Mouse (Mus musculus): ENCODE data around the gene C1qc.

The C1qc gene

GRCm38 (mm10) chr4:136892811-136893210 lies at the start of gene C1qc:
TSS of gene C1qc (minus strand) at chr4:136893065.
- DNase-seq (ENCODE audit: low read depth, low spot score): no peak

- no peak for DNase-seq (ENCODE audit: low read depth, low spot score)
Observed at GRCm38 (mm10) chr4:136937935-136938334, 45.1 kb upstream of the C1qc start.

GRCm38 (mm10) chr4:136937344-136937743 lies 44.5 kb upstream of the C1qc start:
- DNase-seq (ENCODE audit: low read depth, low spot score): no peak

GRCm38 (mm10) chr4:136934746-136935613 lies 42.1 kb upstream of the C1qc start:
- no peak for DNase-seq (ENCODE audit: low read depth, low spot score)

- no peak for DNase-seq (ENCODE audit: low read depth, low spot score)
Observed at GRCm38 (mm10) chr4:136930474-136930873, 37.6 kb upstream of the C1qc start.

- DNase-seq (ENCODE audit: low read depth, low spot score): peak; percentile 74
Observed at GRCm38 (mm10) chr4:136928928-136929327, 36.1 kb upstream of the C1qc start.

GRCm38 (mm10) chr4:136925804-136926203 lies 32.9 kb upstream of the C1qc start:
- no peak for DNase-seq (ENCODE audit: low read depth, low spot score)

GRCm38 (mm10) chr4:136924529-136924928 lies 31.7 kb upstream of the C1qc start:
- DNase-seq (ENCODE audit: low read depth, low spot score): peak; percentile 69

GRCm38 (mm10) chr4:136919526-136919925 lies 26.7 kb upstream of the C1qc start:
- DNase-seq (ENCODE audit: low read depth, low spot score): no peak

- DNase-seq (ENCODE audit: low read depth, low spot score): no peak
Observed at GRCm38 (mm10) chr4:136918834-136919233, 26.0 kb upstream of the C1qc start.

GRCm38 (mm10) chr4:136917165-136917524 lies 24.3 kb upstream of the C1qc start:
- no peak for DNase-seq (ENCODE audit: low read depth, low spot score)

- DNase-seq (ENCODE audit: low read depth, low spot score): no peak
Observed at GRCm38 (mm10) chr4:136916359-136917164, 23.7 kb upstream of the C1qc start.

GRCm38 (mm10) chr4:136912841-136913240 lies 20.0 kb upstream of the C1qc start:
- no peak for DNase-seq (ENCODE audit: low read depth, low spot score)

- no peak for DNase-seq (ENCODE audit: low read depth, low spot score)
Observed at GRCm38 (mm10) chr4:136911804-136912203, 18.9 kb upstream of the C1qc start.

GRCm38 (mm10) chr4:136911211-136911646 lies 18.4 kb upstream of the C1qc start:
- DNase-seq (ENCODE audit: low read depth, low spot score): no peak

GRCm38 (mm10) chr4:136907809-136908208 lies 14.9 kb upstream of the C1qc start:
- DNase-seq (ENCODE audit: low read depth, low spot score): no peak

- peak; percentile 83 for DNase-seq (ENCODE audit: low read depth, low spot score)
Observed at GRCm38 (mm10) chr4:136907033-136907432, 14.2 kb upstream of the C1qc start.

- DNase-seq (ENCODE audit: low read depth, low spot score): peak; percentile 46
Observed at GRCm38 (mm10) chr4:136904767-136905539, 12.1 kb upstream of the C1qc start.

GRCm38 (mm10) chr4:136899154-136899553 lies 6.3 kb upstream of the C1qc start:
- peak; percentile 54 for DNase-seq (ENCODE audit: low read depth, low spot score)

- DNase-seq (ENCODE audit: low read depth, low spot score): no peak
Observed at GRCm38 (mm10) chr4:136898637-136899036, 5.8 kb upstream of the C1qc start, which contains the start of gene C1qa. TSS of gene C1qa (minus strand) at chr4:136898803.

- no peak for DNase-seq (ENCODE audit: low read depth, low spot score)
Observed at GRCm38 (mm10) chr4:136898084-136898598, 5.3 kb upstream of the C1qc start.

Data from ZHBTc4 (cell line).